Mouse (Mus musculus): Measurements from ENCODE around the gene Gm49380. TPM values are rescaled to one million over a fixed set of nuclear protein-coding genes. Genes with fewer than 3 reads are reported as not detected.

Gene Gm49380
- polyA plus RNA-seq, 1 experiment from 2014 or later = 0.35 TPM

- 93% methylated on average over 5 of the region's 5 CpGs for WGBS
- ATAC-seq (ENCODE audit: low read depth) = no peak
- no peak overlapping the region for H3K27ac ChIP-seq (replicated peaks; ENCODE audit: low read depth, low read length)
Observed at GRCm38 (mm10) chr9:44037106-44037505, 76.2 kb downstream of the Gm49380 start.

GRCm38 (mm10) chr9:44033957-44034727 is 79.2 kb downstream of the Gm49380 start:
- Histone ChIP-seq H3K27me3 (replicated peaks; ENCODE audit: control insufficient read depth, insufficient read depth, low read length) (no peaks in the 10 kb centered on the region), H3K9ac (ENCODE audit: low read depth, low read length) (no peak overlapping the region), H3K4me2 (ENCODE audit: low read depth, low read length) (no peak overlapping the region), H3K4me1 (ENCODE audit: control insufficient read depth, insufficient read depth, low read length) (no peaks in the 10 kb centered on the region), H3K9me3 (ENCODE audit: control insufficient read depth, low read length) (no peaks in the 10 kb centered on the region), H3K36me3 (ENCODE audit: control insufficient read depth, insufficient read depth, low read length) (no peaks in the 10 kb centered on the region), H3K4me3 (ENCODE audit: low read depth, low read length) (no peak overlapping the region), H3K27ac (replicated peaks; ENCODE audit: low read depth, low read length) (no peak overlapping the region)
- 66% methylated on average over 13 of the region's 13 CpGs for WGBS
- ATAC-seq (ENCODE audit: low read depth) (no peak), DNase-seq (ENCODE audit: low spot score) (no peak)

More at GRCm38 (mm10) chr9:44037106-44037505, 76.2 kb downstream of the Gm49380 start:
- Histone ChIP-seq H3K4me2 (ENCODE audit: low read depth, low read length) (no peak overlapping the region), H3K4me3 (ENCODE audit: low read depth, low read length) (no peak overlapping the region), H3K27me3 (replicated peaks; ENCODE audit: control insufficient read depth, insufficient read depth, low read length) (peaks cover 1% of the 10 kb centered on the region), H3K36me3 (ENCODE audit: control insufficient read depth, insufficient read depth, low read length) (no peaks in the 10 kb centered on the region), H3K9me3 (ENCODE audit: control insufficient read depth, low read length) (no peaks in the 10 kb centered on the region), H3K4me1 (ENCODE audit: control insufficient read depth, insufficient read depth, low read length) (no peaks in the 10 kb centered on the region), H3K9ac (ENCODE audit: low read depth, low read length) (no peak overlapping the region)
- DNase-seq (ENCODE audit: low spot score) = no peak

- H3K36me3 ChIP-seq (ENCODE audit: control insufficient read depth, insufficient read depth, low read length) = no peaks in the 10 kb centered on the region
- H3K27me3 ChIP-seq (replicated peaks; ENCODE audit: control insufficient read depth, insufficient read depth, low read length) = no peaks in the 10 kb centered on the region
- no peak overlapping the region for H3K4me2 ChIP-seq (ENCODE audit: low read depth, low read length)
- H3K4me1 ChIP-seq (ENCODE audit: control insufficient read depth, insufficient read depth, low read length) = no peaks in the 10 kb centered on the region
- H3K4me3 ChIP-seq (ENCODE audit: low read depth, low read length) = no peak overlapping the region
- H3K9me3 ChIP-seq (ENCODE audit: control insufficient read depth, low read length) = no peaks in the 10 kb centered on the region
- no peak for ATAC-seq (ENCODE audit: low read depth)
- H3K9ac ChIP-seq (ENCODE audit: low read depth, low read length) = no peak overlapping the region
- WGBS = 93% methylated on average over 5 of the region's 5 CpGs
- no peak for DNase-seq (ENCODE audit: low spot score)
- H3K27ac ChIP-seq (replicated peaks; ENCODE audit: low read depth, low read length) = no peak overlapping the region
Observed at GRCm38 (mm10) chr9:44033317-44033716, 80.0 kb downstream of the Gm49380 start.

GRCm38 (mm10) chr9:44031946-44032345 is 81.4 kb downstream of the Gm49380 start:
- ATAC-seq (ENCODE audit: low read depth) (no peak), DNase-seq (ENCODE audit: low spot score) (no peak)
- Histone ChIP-seq H3K9ac (ENCODE audit: low read depth, low read length) (no peak overlapping the region), H3K27ac (replicated peaks; ENCODE audit: low read depth, low read length) (no peak overlapping the region), H3K9me3 (ENCODE audit: control insufficient read depth, low read length) (no peaks in the 10 kb centered on the region), H3K36me3 (ENCODE audit: control insufficient read depth, insufficient read depth, low read length) (no peaks in the 10 kb centered on the region), H3K4me1 (ENCODE audit: control insufficient read depth, insufficient read depth, low read length) (no peaks in the 10 kb centered on the region), H3K4me2 (ENCODE audit: low read depth, low read length) (no peak overlapping the region), H3K27me3 (replicated peaks; ENCODE audit: control insufficient read depth, insufficient read depth, low read length) (no peaks in the 10 kb centered on the region), H3K4me3 (ENCODE audit: low read depth, low read length) (no peak overlapping the region)
- WGBS = 74% methylated on average over 4 of the region's 4 CpGs

GRCm38 (mm10) chr9:44031079-44031478 is 82.2 kb downstream of the Gm49380 start:
- Histone ChIP-seq H3K4me2 (ENCODE audit: low read depth, low read length) (no peak overlapping the region), H3K9ac (ENCODE audit: low read depth, low read length) (no peak overlapping the region), H3K4me3 (ENCODE audit: low read depth, low read length) (no peak overlapping the region), H3K36me3 (ENCODE audit: control insufficient read depth, insufficient read depth, low read length) (no peaks in the 10 kb centered on the region), H3K27me3 (replicated peaks; ENCODE audit: control insufficient read depth, insufficient read depth, low read length) (no peaks in the 10 kb centered on the region), H3K9me3 (ENCODE audit: control insufficient read depth, low read length) (no peaks in the 10 kb centered on the region), H3K27ac (replicated peaks; ENCODE audit: low read depth, low read length) (no peak overlapping the region), H3K4me1 (ENCODE audit: control insufficient read depth, insufficient read depth, low read length) (no peaks in the 10 kb centered on the region)
- no peak for DNase-seq (ENCODE audit: low spot score)
- 71% methylated on average over 5 of the region's 5 CpGs for WGBS
- no peak for ATAC-seq (ENCODE audit: low read depth)

- Histone ChIP-seq H3K9ac (ENCODE audit: low read depth, low read length) (no peak overlapping the region), H3K4me3 (ENCODE audit: low read depth, low read length) (no peak overlapping the region)
- no peak for ATAC-seq (ENCODE audit: low read depth)
Observed at GRCm38 (mm10) chr9:44030646-44031045, 82.7 kb downstream of the Gm49380 start.

GRCm38 (mm10) chr9:44029580-44030236 is 83.6 kb downstream of the Gm49380 start:
- H3K4me2 ChIP-seq (ENCODE audit: low read depth, low read length) = no peak overlapping the region
- DNase-seq (ENCODE audit: low spot score) (no peak), ATAC-seq (ENCODE audit: low read depth) (no peak)
- H3K9ac ChIP-seq (ENCODE audit: low read depth, low read length) = no peak overlapping the region
- H3K27ac ChIP-seq (replicated peaks; ENCODE audit: low read depth, low read length) = no peak overlapping the region
- no peaks in the 10 kb centered on the region for H3K36me3 ChIP-seq (ENCODE audit: control insufficient read depth, insufficient read depth, low read length)
- H3K4me3 ChIP-seq (ENCODE audit: low read depth, low read length) = no peak overlapping the region
- H3K9me3 ChIP-seq (ENCODE audit: control insufficient read depth, low read length) = no peaks in the 10 kb centered on the region
- WGBS = 45% methylated on average over 5 of the region's 5 CpGs
- no peaks in the 10 kb centered on the region for H3K4me1 ChIP-seq (ENCODE audit: control insufficient read depth, insufficient read depth, low read length)
- H3K27me3 ChIP-seq (replicated peaks; ENCODE audit: control insufficient read depth, insufficient read depth, low read length) = no peaks in the 10 kb centered on the region

More at GRCm38 (mm10) chr9:44030646-44031045, 82.7 kb downstream of the Gm49380 start:
- DNase-seq (ENCODE audit: low spot score) = no peak
- Histone ChIP-seq H3K4me1 (ENCODE audit: control insufficient read depth, insufficient read depth, low read length) (no peaks in the 10 kb centered on the region), H3K4me2 (ENCODE audit: low read depth, low read length) (no peak overlapping the region), H3K36me3 (ENCODE audit: control insufficient read depth, insufficient read depth, low read length) (no peaks in the 10 kb centered on the region), H3K27ac (replicated peaks; ENCODE audit: low read depth, low read length) (no peak overlapping the region), H3K27me3 (replicated peaks; ENCODE audit: control insufficient read depth, insufficient read depth, low read length) (no peaks in the 10 kb centered on the region), H3K9me3 (ENCODE audit: control insufficient read depth, low read length) (no peaks in the 10 kb centered on the region)
- 84% methylated on average over 4 of the region's 4 CpGs for WGBS

- H3K9me3 ChIP-seq (ENCODE audit: control insufficient read depth, low read length) = no peaks in the 10 kb centered on the region
- no peaks in the 10 kb centered on the region for H3K4me1 ChIP-seq (ENCODE audit: control insufficient read depth, insufficient read depth, low read length)
- 64% methylated on average over 3 of the region's 3 CpGs for WGBS
- H3K36me3 ChIP-seq (ENCODE audit: control insufficient read depth, insufficient read depth, low read length) = no peaks in the 10 kb centered on the region
- no peaks in the 10 kb centered on the region for H3K27me3 ChIP-seq (replicated peaks; ENCODE audit: control insufficient read depth, insufficient read depth, low read length)
- H3K27ac ChIP-seq (replicated peaks; ENCODE audit: low read depth, low read length) = no peak overlapping the region
- no peak overlapping the region for H3K9ac ChIP-seq (ENCODE audit: low read depth, low read length)
- H3K4me2 ChIP-seq (ENCODE audit: low read depth, low read length) = no peak overlapping the region
- no peak for DNase-seq (ENCODE audit: low spot score)
- ATAC-seq (ENCODE audit: low read depth) = no peak
- H3K4me3 ChIP-seq (ENCODE audit: low read depth, low read length) = no peak overlapping the region
Observed at GRCm38 (mm10) chr9:44024096-44024495, 89.2 kb downstream of the Gm49380 start.

Data from embryonic facial prominence, embryonic 14.5 days (tissue).